Mouse (Mus musculus) bone marrow, adult 2 months (tissue): Measurements from ENCODE around the gene Zdhhc24.

Experiments used
- CTCF ChIP-seq: fragments of 200-500 bp; IDR thresholded peaks from 2 replicates; pipeline ENCODE4 v1.5.1; 2011; ENCODE audit warnings: low read length, control low read depth; ENCODE audit not compliant: control insufficient read depth, insufficient read depth
- POLR2A ChIP-seq: fragments of 200-500 bp; IDR thresholded peaks from 2 replicates; pipeline ENCODE4 v1.6.1; 2011; ENCODE audit warnings: low read depth, mild to moderate bottlenecking, control low read depth, low read length, borderline replicate concordance; ENCODE audit not compliant: control insufficient read depth

DNA sequence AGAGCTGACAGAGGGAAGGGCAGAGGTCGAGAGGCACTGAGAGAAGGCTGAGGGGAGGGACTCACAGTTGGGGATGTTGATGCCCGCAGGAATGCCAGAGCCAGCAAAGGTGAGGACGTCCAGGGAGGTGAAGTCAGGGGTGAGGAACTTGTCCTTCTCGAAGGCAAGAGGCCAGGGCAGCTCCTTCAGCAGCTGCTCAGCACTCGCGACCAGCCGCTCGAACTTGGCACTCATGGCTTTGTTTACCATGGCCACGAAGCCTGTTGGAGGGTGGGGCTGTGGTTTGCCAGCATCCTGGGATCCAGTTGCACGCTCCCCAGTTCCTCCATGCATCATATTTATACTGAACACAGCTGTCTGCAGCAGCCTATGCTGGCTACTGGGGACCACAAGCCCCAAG, 38.4 kb downstream of the Zdhhc24 start:
- TF ChIP-seq CTCF: no peak
- no peak for TF ChIP-seq POLR2A
